1 mouse cellular context compared by ENCODE assay signal in the genomic region with DNA sequence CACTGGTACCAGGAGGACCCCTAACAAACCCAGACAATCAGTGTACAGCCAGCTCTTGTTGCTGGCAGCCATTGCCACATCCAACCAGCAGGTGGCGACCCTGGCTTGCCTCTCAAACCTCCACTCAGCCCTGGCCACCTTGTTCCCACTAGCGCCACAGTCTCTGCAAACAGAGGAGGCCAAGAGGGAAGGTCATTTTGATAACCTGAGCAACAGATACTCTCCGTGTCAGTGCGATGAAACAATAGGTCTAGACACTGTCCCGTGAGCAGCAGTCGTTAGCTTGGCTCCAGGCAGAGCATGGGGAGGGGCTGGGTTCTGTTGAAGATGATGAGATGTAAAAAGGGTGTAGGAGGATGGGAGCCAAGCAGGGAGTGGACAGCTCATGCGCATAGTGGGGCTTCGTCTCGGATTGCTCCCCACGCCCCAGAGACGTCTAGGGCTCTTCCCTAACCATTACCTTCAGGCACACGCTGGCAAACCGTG.
TF ChIP-seq lines count a peak whose summit lies in the region.

No protein-coding gene starts in this region.

TF ChIP-seq in CH12.LX, 34 proteins besides CTCF, POLR2A, EP300 and RAD21 (continued from another document):
- TF ChIP-seq SMC3 (IDR thresholded peaks at IDR 0.05; ENCODE audit: low read depth, low read length), result peak; percentile 90
- TF ChIP-seq MAZ (IDR thresholded peaks at IDR 0.05; ENCODE audit: low read depth, low read length), result no peak
- TF ChIP-seq MXI1 (IDR thresholded peaks at IDR 0.05; ENCODE audit: low read depth, low read length), result no peak
- no peak for TF ChIP-seq ELF1 (IDR thresholded peaks at IDR 0.05; ENCODE audit: low read depth, low read length)
- peak; percentile 36; the same call in 1 of the 2 replicates for TF ChIP-seq NELFE (IDR thresholded peaks at IDR 0.05; ENCODE audit: low read depth, low read length)
